Mouse (Mus musculus): ENCODE results near the gene Slirp. TPM values are rescaled to one million over a fixed set of nuclear protein-coding genes. Genes with fewer than 3 reads are reported as not detected.

Slirp gene
- polyA plus RNA-seq (2012; rRNA removed), result 8.4 and 11.3 TPM in 2 replicates

DNA sequence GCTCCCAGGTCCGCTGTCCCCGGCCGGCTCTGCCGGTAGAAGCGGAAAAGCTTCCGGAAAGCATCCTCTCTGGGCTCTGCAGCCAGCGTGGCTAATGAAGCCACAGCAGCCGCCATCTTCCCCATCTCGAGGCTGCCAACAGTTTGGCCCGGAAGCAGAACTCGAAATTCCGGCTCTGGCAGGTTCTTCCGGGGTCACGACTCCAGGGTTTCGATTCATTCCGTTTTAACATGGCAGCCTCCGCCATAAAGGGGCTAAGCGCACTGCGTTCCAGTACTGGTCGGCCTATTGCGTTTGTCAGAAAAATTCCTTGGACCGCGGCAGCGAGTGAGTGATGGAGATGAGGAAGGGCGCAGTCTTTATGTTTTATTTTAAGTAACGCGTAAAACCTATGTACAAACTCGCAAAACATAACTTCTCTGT lies at the start of gene Slirp, which contains the start of gene Alkbh1:
TSS of gene Slirp (plus strand) at position 197 of the 423 bp plus-strand sequence.
TSS of gene Alkbh1 (minus strand) at position 318 of the 423 bp plus-strand sequence.
- H3K4me1 ChIP-seq (ENCODE audit: control insufficient read depth, insufficient read depth, low read length), result peaks cover 12% of the 10 kb centered on the region
- TF ChIP-seq CTCF (IDR thresholded peaks at IDR 0.05; ENCODE audit: insufficient read depth, low read length) (no peak), POLR2A (IDR thresholded peaks at IDR 0.05; ENCODE audit: borderline replicate concordance, extremely low read depth, low read depth, low read length) (peak; percentile 82; the same call in 1 of the 2 replicates)
- DNase-seq, result peak; percentile 89
- WGBS, result under 1% methylated on average over 28 of the region's 28 CpGs
- peak within 1 kb of the TSS; percentile 74 for H3K4me3 ChIP-seq (replicated peaks; ENCODE audit: extremely low read depth, low read depth, low read length)

DNA sequence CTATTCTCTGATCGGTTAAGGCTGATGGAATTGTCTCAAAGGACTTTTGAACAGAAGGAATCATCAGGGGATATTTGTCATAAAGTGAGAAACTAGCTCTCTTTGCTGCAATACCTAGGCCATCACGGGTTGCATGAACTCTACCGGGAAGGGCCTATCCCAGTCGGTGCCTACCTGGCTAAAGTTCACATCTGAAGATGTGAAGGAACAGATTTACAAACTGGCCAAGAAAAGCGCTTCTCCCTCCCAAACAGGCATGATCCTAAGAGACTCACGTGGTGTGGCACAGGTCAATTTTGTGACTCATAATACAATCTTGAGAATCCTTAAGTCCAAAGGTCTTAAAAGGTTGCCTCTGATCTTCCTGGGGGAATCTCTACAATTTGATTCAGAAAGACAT lies 49.4 kb upstream of the Slirp start:
- TF ChIP-seq POLR2A (IDR thresholded peaks at IDR 0.05; ENCODE audit: borderline replicate concordance, extremely low read depth, low read depth, low read length), result no peak
- TF ChIP-seq CTCF (IDR thresholded peaks at IDR 0.05; ENCODE audit: insufficient read depth, low read length), result no peak
- 79% methylated on average over 6 of the region's 6 CpGs for WGBS
- peaks cover 9% of the 10 kb centered on the region for H3K4me1 ChIP-seq (ENCODE audit: control insufficient read depth, insufficient read depth, low read length)
- no peak for DNase-seq
- no peak overlapping the region for H3K4me3 ChIP-seq (replicated peaks; ENCODE audit: extremely low read depth, low read depth, low read length)

DNA sequence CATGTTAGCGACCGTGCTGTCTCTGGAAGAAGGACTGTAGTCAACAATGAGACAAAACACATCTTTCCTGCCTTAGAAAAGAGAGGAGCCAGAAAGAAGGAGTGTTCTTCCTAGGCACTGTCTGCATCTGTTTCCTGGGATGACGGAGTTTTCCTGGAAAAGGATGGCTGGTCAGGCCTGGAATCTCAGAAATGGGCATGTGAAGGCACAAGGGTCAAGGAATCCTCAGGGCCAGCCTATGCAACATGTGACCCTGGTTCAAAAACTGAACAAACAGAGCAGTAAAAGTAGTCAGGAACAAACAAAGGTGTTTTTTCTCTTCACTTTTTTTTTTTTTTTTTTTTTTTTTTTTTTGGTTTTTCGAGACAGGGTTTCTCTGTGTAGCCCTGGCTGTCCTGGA lies 46.6 kb upstream of the Slirp start:
- no peak for DNase-seq
- TF ChIP-seq POLR2A (IDR thresholded peaks at IDR 0.05; ENCODE audit: borderline replicate concordance, extremely low read depth, low read depth, low read length), result no peak
- TF ChIP-seq CTCF (IDR thresholded peaks at IDR 0.05; ENCODE audit: insufficient read depth, low read length), result no peak
- no peak overlapping the region for H3K4me3 ChIP-seq (replicated peaks; ENCODE audit: extremely low read depth, low read depth, low read length)
- 61% methylated on average over 4 of the region's 4 CpGs for WGBS
- peaks cover 7% of the 10 kb centered on the region for H3K4me1 ChIP-seq (ENCODE audit: control insufficient read depth, insufficient read depth, low read length)

DNA sequence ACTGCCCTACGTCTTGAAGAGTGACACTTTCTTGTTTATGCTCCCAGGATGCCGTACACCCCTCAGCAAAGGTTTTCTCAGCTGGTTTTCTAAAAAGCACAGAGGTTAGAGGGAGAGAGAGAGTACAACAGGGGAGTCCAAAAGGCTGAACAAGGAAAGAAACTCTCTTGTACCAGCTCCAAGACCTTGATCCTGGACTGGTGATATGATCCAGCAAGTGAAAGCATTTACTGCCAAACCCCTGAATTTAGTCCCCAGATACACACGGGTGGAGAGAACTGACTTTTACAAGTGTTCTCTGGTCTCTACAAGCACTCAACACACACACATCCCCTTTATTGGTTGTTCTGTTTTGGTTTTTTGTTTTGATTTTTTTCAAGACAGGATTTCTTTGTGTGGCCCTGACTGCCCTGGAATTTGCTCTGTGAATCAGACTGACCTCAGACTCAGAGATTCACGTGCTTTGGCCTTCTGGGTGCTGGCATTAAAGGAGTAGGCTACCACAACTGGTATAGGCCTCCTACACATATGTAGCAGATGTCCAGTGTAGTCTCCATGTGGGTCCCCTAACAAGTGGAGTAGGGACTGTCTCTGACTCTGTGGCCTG lies 45.8 kb upstream of the Slirp start:
- 66% methylated on average over 4 of the region's 4 CpGs for WGBS
- Histone ChIP-seq H3K4me1 (ENCODE audit: control insufficient read depth, insufficient read depth, low read length) (peaks cover 7% of the 10 kb centered on the region), H3K4me3 (replicated peaks; ENCODE audit: extremely low read depth, low read depth, low read length) (no peak overlapping the region)
- TF ChIP-seq POLR2A (IDR thresholded peaks at IDR 0.05; ENCODE audit: borderline replicate concordance, extremely low read depth, low read depth, low read length) (no peak), CTCF (IDR thresholded peaks at IDR 0.05; ENCODE audit: insufficient read depth, low read length) (no peak)
- DNase-seq, result no peak

DNA sequence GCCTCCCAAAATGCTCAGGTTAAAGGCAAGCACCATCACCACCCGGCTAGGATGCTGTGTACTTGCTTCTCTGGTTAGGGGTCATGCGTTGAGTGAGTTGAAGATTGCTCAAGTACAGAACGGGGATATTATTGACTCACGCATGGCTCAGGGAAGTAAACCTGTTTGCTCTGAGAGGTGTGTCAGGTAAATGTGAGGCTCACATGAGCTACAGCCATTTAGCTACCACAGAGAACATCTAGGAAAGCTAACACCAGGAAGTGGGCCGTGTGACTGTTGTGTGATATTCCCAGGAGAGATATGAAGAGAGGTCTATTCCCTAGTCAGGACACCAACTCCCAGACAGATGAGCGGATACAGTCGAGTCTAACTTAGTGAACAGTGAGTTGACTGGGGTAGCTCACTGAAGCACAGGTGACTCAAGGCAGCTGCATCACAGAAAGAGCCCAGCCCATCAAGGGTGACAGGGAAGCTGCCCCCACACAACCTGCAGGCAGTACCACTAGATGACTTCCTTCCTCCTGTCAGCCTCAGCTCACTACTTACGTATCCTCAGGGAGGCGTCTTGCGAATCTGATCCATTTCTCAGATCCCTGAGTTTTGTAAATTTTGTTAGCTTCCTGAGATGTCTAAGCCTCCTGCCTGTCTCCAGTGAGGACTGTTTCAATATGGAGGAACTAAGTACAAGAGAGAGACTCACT lies 44.4 kb upstream of the Slirp start:
- no peak overlapping the region for H3K4me3 ChIP-seq (replicated peaks; ENCODE audit: extremely low read depth, low read depth, low read length)
- WGBS, result 62% methylated on average over 10 of the region's 10 CpGs
- DNase-seq, result no peak

DNA sequence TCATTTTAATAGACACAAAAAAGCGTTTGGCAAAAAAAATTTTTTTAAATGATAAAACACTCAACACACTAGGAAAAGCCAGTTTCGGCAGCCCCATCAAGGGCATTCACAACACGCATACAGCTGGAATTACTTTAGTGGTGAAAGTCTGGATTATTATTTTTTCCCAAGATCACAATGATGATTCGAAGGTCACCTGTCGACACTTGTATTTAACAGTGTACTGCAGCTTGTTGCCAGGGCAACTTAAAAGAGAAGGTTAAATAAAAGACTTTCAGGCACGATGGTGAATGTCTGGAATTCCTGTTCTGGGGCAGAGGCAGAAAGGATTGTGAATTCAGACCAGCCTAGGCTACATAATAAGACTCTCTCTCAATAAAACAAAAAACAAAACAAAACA lies 41.8 kb upstream of the Slirp start:
- DNase-seq, result no peak
- TF ChIP-seq POLR2A (IDR thresholded peaks at IDR 0.05; ENCODE audit: borderline replicate concordance, extremely low read depth, low read depth, low read length) (no peak), CTCF (IDR thresholded peaks at IDR 0.05; ENCODE audit: insufficient read depth, low read length) (no peak)
- H3K4me3 ChIP-seq (replicated peaks; ENCODE audit: extremely low read depth, low read depth, low read length), result no peak overlapping the region
- H3K4me1 ChIP-seq (ENCODE audit: control insufficient read depth, insufficient read depth, low read length), result no peaks in the 10 kb centered on the region; the same call in 1 of the 2 replicates
- WGBS, result 53% methylated on average over 6 of the region's 6 CpGs

More for the DNA sequence above, 44.4 kb upstream of the Slirp start:
- no peak for TF ChIP-seq POLR2A (IDR thresholded peaks at IDR 0.05; ENCODE audit: borderline replicate concordance, extremely low read depth, low read depth, low read length)
- TF ChIP-seq CTCF (IDR thresholded peaks at IDR 0.05; ENCODE audit: insufficient read depth, low read length), result no peak
- H3K4me1 ChIP-seq (ENCODE audit: control insufficient read depth, insufficient read depth, low read length), result peaks cover 2% of the 10 kb centered on the region

DNA sequence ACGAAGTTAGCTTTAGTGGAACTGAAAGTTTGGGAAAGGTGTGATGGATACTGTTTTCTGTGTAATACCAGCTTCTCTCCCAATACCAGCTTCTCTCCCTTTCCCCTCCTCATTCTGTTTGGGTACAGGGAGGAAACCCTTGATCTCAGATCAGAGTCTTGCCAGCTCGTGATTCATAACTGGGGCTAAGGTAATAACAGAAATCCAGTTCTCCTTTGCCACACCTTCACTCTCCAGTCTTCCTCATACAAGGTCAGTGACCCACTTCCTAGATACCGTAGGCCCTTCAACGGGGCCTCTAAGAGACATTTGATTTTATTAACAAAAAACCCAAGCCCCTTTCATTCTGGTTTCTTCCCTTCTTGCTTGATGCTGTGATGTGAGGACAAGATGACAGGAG lies 38.5 kb upstream of the Slirp start:
- TF ChIP-seq POLR2A (IDR thresholded peaks at IDR 0.05; ENCODE audit: borderline replicate concordance, extremely low read depth, low read depth, low read length), result no peak
- TF ChIP-seq CTCF (IDR thresholded peaks at IDR 0.05; ENCODE audit: insufficient read depth, low read length), result no peak
- no peak for DNase-seq
- H3K4me1 ChIP-seq (ENCODE audit: control insufficient read depth, insufficient read depth, low read length), result peaks cover 6% of the 10 kb centered on the region
- H3K4me3 ChIP-seq (replicated peaks; ENCODE audit: extremely low read depth, low read depth, low read length), result no peak overlapping the region
- 49% methylated on average over 4 of the region's 4 CpGs for WGBS

DNA sequence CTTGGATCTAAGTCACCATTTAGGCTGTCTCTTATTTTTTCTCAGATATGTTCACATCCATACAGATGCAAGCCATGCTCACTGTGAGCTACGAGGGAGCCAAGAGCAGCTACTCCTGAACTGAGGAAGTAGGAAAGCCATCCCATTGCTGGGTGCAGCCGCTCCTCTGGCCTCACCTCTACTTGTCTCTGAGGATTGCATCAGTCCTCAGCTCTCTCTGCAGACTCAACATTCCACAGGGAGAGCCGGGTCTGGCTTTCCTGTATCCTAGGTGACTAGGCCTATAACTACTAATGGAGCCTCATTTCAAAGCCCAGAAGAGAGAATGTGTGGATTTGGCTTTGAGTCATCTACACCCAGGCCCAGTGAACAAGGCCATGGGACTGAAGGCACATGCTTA lies 38.0 kb upstream of the Slirp start:
- Histone ChIP-seq H3K4me3 (replicated peaks; ENCODE audit: extremely low read depth, low read depth, low read length) (no peak overlapping the region), H3K4me1 (ENCODE audit: control insufficient read depth, insufficient read depth, low read length) (peaks cover 6% of the 10 kb centered on the region)
- no peak for TF ChIP-seq POLR2A (IDR thresholded peaks at IDR 0.05; ENCODE audit: borderline replicate concordance, extremely low read depth, low read depth, low read length)
- TF ChIP-seq CTCF (IDR thresholded peaks at IDR 0.05; ENCODE audit: insufficient read depth, low read length), result no peak
- DNase-seq, result no peak
- 53% methylated on average over 3 of the region's 3 CpGs for WGBS

DNA sequence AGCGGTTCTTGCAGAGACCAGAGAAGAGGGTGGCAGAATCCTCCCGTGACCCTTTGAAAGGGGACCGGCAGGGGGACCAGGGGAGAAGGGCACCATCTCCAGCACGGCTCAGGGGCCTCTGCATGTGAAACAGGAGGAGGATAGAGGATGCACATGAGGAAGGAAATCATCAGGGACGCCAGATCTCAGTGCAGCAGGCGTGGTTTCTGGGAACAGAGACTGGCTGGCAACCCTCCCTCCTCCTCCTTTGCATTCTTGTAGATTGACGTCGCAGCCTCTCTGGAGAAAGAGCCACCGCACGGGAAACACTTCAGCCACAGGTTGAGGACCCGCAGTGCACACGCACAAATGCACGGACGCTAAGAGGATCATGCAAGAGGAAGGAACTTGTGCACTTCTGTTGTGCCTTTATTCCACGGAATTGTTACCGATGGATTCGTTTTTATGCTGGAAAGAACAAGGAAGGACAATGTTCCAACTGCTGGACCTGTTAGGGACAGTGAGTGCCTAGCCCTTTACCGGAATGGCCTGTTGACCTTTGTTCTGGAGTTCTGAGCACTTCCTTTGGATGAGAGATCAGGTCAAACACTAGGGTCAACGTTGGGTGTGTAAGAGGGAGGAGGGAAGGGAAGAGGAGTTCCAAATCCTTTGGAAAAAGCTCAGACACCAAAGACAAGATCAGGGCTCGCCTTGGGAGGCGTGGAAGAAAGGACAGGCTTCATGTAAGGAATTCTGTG lies 35.7 kb upstream of the Slirp start:
- DNase-seq, result peak; percentile 61
- 11% methylated on average over 21 of the region's 21 CpGs for WGBS
- peak; percentile 52; the same call in 1 of the 2 replicates for TF ChIP-seq POLR2A (IDR thresholded peaks at IDR 0.05; ENCODE audit: borderline replicate concordance, extremely low read depth, low read depth, low read length)
- TF ChIP-seq CTCF (IDR thresholded peaks at IDR 0.05; ENCODE audit: insufficient read depth, low read length), result no peak
- Histone ChIP-seq H3K4me3 (replicated peaks; ENCODE audit: extremely low read depth, low read depth, low read length) (peak overlapping the region; percentile 48), H3K4me1 (ENCODE audit: control insufficient read depth, insufficient read depth, low read length) (peaks cover 6% of the 10 kb centered on the region)

All from lung, adult 2 months (tissue).